Mouse (Mus musculus) limb, embryonic 15.5 days (tissue): ENCODE data around the gene Fbxw8. TPM values are rescaled to one million over a fixed set of nuclear protein-coding genes. Genes with fewer than 3 reads are reported as not detected.
A peak's percentile ranks its signal among the peaks of the same experiment; 100 is the strongest.

Experiments
- ATAC-seq: fragments of 200-750 bp; cut with Nextera tagmentation; 2 replicates; pipeline ENCODE4 v1.8.0; 2017; ENCODE audit warnings: low read depth, moderate TSS enrichment; ENCODE audit not compliant: insufficient number of reproducible peaks, low FRiP score, low TSS enrichment
- H3K27ac ChIP-seq: fragments of 300-500 bp; sonication (generic); 2 replicates; pipeline ENCODE4 v1.5.1; 2015; ENCODE audit warnings: moderate library complexity, mild to moderate bottlenecking, inconsistent platforms
- H3K27me3 ChIP-seq: fragments of 300-500 bp; sonication (generic); 2 replicates; pipeline ENCODE4 v1.6.1; 2015; ENCODE audit warnings: inconsistent platforms
- H3K36me3 ChIP-seq: fragments of 300-500 bp; sonication (generic); 2 replicates; pipeline ENCODE4 v1.6.1; 2015; ENCODE audit warnings: inconsistent platforms
- H3K4me1 ChIP-seq: fragments of 300-500 bp; sonication (generic); 2 replicates; pipeline ENCODE4 v1.6.1; 2015; ENCODE audit warnings: inconsistent platforms
- H3K4me2 ChIP-seq: fragments of 300-500 bp; sonication (generic); 2 replicates; pipeline ENCODE4 v1.6.1; 2015; ENCODE audit warnings: mild to moderate bottlenecking, inconsistent platforms
- H3K4me3 ChIP-seq: fragments of 300-500 bp; sonication (generic); 2 replicates; pipeline ENCODE4 v1.5.1; 2015; ENCODE audit warnings: mild to moderate bottlenecking, inconsistent platforms
- H3K9ac ChIP-seq: fragments of 300-500 bp; sonication (generic); 2 replicates; pipeline ENCODE4 v1.6.1; 2015; ENCODE audit warnings: inconsistent platforms
- H3K9me3 ChIP-seq: fragments of 300-500 bp; sonication (generic); 2 replicates; pipeline ENCODE4 v1.6.1; 2016; ENCODE audit warnings: inconsistent platforms
- WGBS: fragments of 180-500 bp; shearing (Covaris S2); methylation state at CpG from one replicate; pipeline ENCODE4 v1.1.7; 2015; 5-methylcytosine and 5-hydroxymethylcytosine counted together
- polyA plus RNA-seq: library from polyadenylated mRNA; unstranded; fragments of >200 nt; fragmentation: Nextera tagmentation; extraction: Ambion mirVana; gene quantifications from 2 replicates; pipeline ENCODE4 v1.2.1, GENCODE M21; 2015

Fbxw8 gene
- polyA plus RNA-seq, 1 experiment from 2014 or later = 26.3 TPM

- Histone ChIP-seq H3K4me2 (no peak overlapping the region), H3K36me3 (no peaks in the 10 kb centered on the region), H3K27ac (no peak overlapping the region), H3K9me3 (no peaks in the 10 kb centered on the region), H3K27me3 (peaks cover 24% of the 10 kb centered on the region), H3K9ac (no peak overlapping the region), H3K4me3 (no peak overlapping the region), H3K4me1 (peaks cover 20% of the 10 kb centered on the region)
- WGBS = 71% methylated on average over 1 of the region's 1 CpGs
- ATAC-seq = no peak
These were observed 120.6 kb downstream of the Fbxw8 start for GRCm38 (mm10) chr5:118034632-118035031.

GRCm38 (mm10) chr5:118033740-118034139 lies 121.5 kb downstream of the Fbxw8 start:
- no peak overlapping the region for H3K4me3 ChIP-seq
- WGBS = 68% methylated on average over 6 of the region's 6 CpGs
- no peak overlapping the region for H3K27ac ChIP-seq
- no peak for ATAC-seq
- no peaks in the 10 kb centered on the region for H3K9me3 ChIP-seq
- H3K9ac ChIP-seq = no peak overlapping the region
- no peaks in the 10 kb centered on the region for H3K36me3 ChIP-seq
- H3K4me2 ChIP-seq = no peak overlapping the region
- peaks cover 28% of the 10 kb centered on the region for H3K27me3 ChIP-seq
- H3K4me1 ChIP-seq = peaks cover 29% of the 10 kb centered on the region

GRCm38 (mm10) chr5:118033328-118033727 lies 121.9 kb downstream of the Fbxw8 start:
- 32% methylated on average over 4 of the region's 4 CpGs for WGBS
- Histone ChIP-seq H3K27me3 (peaks cover 32% of the 10 kb centered on the region), H3K4me2 (no peak overlapping the region), H3K9me3 (no peaks in the 10 kb centered on the region), H3K4me1 (peaks cover 33% of the 10 kb centered on the region), H3K9ac (no peak overlapping the region), H3K36me3 (no peaks in the 10 kb centered on the region), H3K4me3 (no peak overlapping the region), H3K27ac (no peak overlapping the region)
- ATAC-seq = no peak

- Histone ChIP-seq H3K4me3 (no peak overlapping the region), H3K4me1 (peaks cover 39% of the 10 kb centered on the region), H3K27me3 (peaks cover 51% of the 10 kb centered on the region), H3K9ac (no peak overlapping the region), H3K9me3 (no peaks in the 10 kb centered on the region), H3K4me2 (no peak overlapping the region), H3K36me3 (no peaks in the 10 kb centered on the region), H3K27ac (no peak overlapping the region)
- ATAC-seq = no peak
- 49% methylated on average over 4 of the region's 4 CpGs for WGBS
These were observed 123.8 kb downstream of the Fbxw8 start for GRCm38 (mm10) chr5:118031508-118031907.

GRCm38 (mm10) chr5:118031059-118031458 lies 124.2 kb downstream of the Fbxw8 start:
- ATAC-seq = no peak
- H3K9me3 ChIP-seq = no peaks in the 10 kb centered on the region
- H3K4me3 ChIP-seq = no peak overlapping the region
- no peak overlapping the region for H3K9ac ChIP-seq
- peaks cover 43% of the 10 kb centered on the region for H3K4me1 ChIP-seq
- H3K27me3 ChIP-seq = peaks cover 55% of the 10 kb centered on the region
- no peak overlapping the region for H3K27ac ChIP-seq
- H3K36me3 ChIP-seq = no peaks in the 10 kb centered on the region
- H3K4me2 ChIP-seq = no peak overlapping the region
- WGBS = 50% methylated on average over 5 of the region's 5 CpGs

GRCm38 (mm10) chr5:118030022-118030675 lies 125.1 kb downstream of the Fbxw8 start:
- H3K4me1 ChIP-seq = peaks cover 44% of the 10 kb centered on the region
- no peak for ATAC-seq
- no peak overlapping the region for H3K27ac ChIP-seq
- H3K9ac ChIP-seq = no peak overlapping the region
- no peak overlapping the region for H3K4me2 ChIP-seq
- 88% methylated on average over 9 of the region's 9 CpGs for WGBS
- H3K36me3 ChIP-seq = no peaks in the 10 kb centered on the region
- H3K27me3 ChIP-seq = peaks cover 64% of the 10 kb centered on the region
- no peaks in the 10 kb centered on the region for H3K9me3 ChIP-seq
- no peak overlapping the region for H3K4me3 ChIP-seq

- H3K4me3 ChIP-seq = peak overlapping the region; percentile 60
- 6% methylated on average over 10 of the region's 10 CpGs for WGBS
- no peaks in the 10 kb centered on the region for H3K36me3 ChIP-seq
- no peak overlapping the region for H3K27ac ChIP-seq
- peaks cover 64% of the 10 kb centered on the region for H3K27me3 ChIP-seq
- H3K9ac ChIP-seq = no peak overlapping the region
- peak overlapping the region; percentile 100 for H3K4me2 ChIP-seq
- no peaks in the 10 kb centered on the region for H3K9me3 ChIP-seq
- ATAC-seq = no peak
- peaks cover 44% of the 10 kb centered on the region for H3K4me1 ChIP-seq
These were observed 125.8 kb downstream of the Fbxw8 start for GRCm38 (mm10) chr5:118029420-118029819.

GRCm38 (mm10) chr5:118029035-118029408 lies 126.2 kb downstream of the Fbxw8 start:
- Histone ChIP-seq H3K36me3 (no peaks in the 10 kb centered on the region), H3K4me3 (peak overlapping the region; percentile 60), H3K9ac (no peak overlapping the region), H3K4me1 (peaks cover 44% of the 10 kb centered on the region), H3K9me3 (no peaks in the 10 kb centered on the region), H3K27ac (no peak overlapping the region), H3K4me2 (peak overlapping the region; percentile 100), H3K27me3 (peaks cover 64% of the 10 kb centered on the region)
- 8% methylated on average over 12 of the region's 12 CpGs for WGBS
- no peak for ATAC-seq

- Histone ChIP-seq H3K9ac (0 out of 2 replicates have a peak overlapping the region, but pooled peaks have one; percentile 32), H3K9me3 (no peaks in the 10 kb centered on the region), H3K4me1 (peaks cover 44% of the 10 kb centered on the region), H3K27me3 (peaks cover 64% of the 10 kb centered on the region), H3K4me3 (peak overlapping the region; percentile 60), H3K4me2 (peak overlapping the region; percentile 100), H3K27ac (no peak overlapping the region), H3K36me3 (no peaks in the 10 kb centered on the region)
- ATAC-seq = no peak
- 1% methylated on average over 78 of the region's 79 CpGs for WGBS
These were observed 126.9 kb downstream of the Fbxw8 start for GRCm38 (mm10) chr5:118028191-118029034.

- no peak within 1 kb of the TSS for H3K27ac ChIP-seq
- WGBS = under 1% methylated on average over 63 of the region's 63 CpGs
- H3K4me3 ChIP-seq = peak within 1 kb of the TSS; percentile 60
These were observed 127.5 kb downstream of the Fbxw8 start, which contains the start of gene Tesc for GRCm38 (mm10) chr5:118027698-118028190. Gene Tesc, plus strand, starts transcription at chr5:118027743.

GRCm38 (mm10) chr5:118027101-118027697 lies 128.1 kb downstream of the Fbxw8 start:
- Histone ChIP-seq H3K9ac (no peak overlapping the region), H3K27ac (no peak overlapping the region), H3K27me3 (peaks cover 64% of the 10 kb centered on the region), H3K4me3 (peak overlapping the region; percentile 60), H3K4me1 (peaks cover 44% of the 10 kb centered on the region), H3K9me3 (no peaks in the 10 kb centered on the region), H3K4me2 (peak overlapping the region; percentile 100), H3K36me3 (no peaks in the 10 kb centered on the region)
- ATAC-seq = no peak
- WGBS = 1% methylated on average over 39 of the region's 39 CpGs

More at GRCm38 (mm10) chr5:118027698-118028190, 127.5 kb downstream of the Fbxw8 start, which contains the start of gene Tesc:
- H3K4me2 ChIP-seq = peak within 1 kb of the TSS; percentile 100
- no peak for ATAC-seq
- H3K27me3 ChIP-seq = peaks cover 64% of the 10 kb centered on the region
- peak within 1 kb of the TSS; percentile 32; the same call in 1 of the 2 replicates for H3K9ac ChIP-seq
- H3K9me3 ChIP-seq = no peaks in the 10 kb centered on the region
- H3K36me3 ChIP-seq = no peaks in the 10 kb centered on the region
- peaks cover 44% of the 10 kb centered on the region for H3K4me1 ChIP-seq
